Mouse (Mus musculus) liver, postnatal 0 days (tissue): ENCODE measurements around the gene Sox5. TPM values are rescaled to one million over a fixed set of nuclear protein-coding genes. Genes with fewer than 3 reads are reported as not detected.

ENCODE experiments used
- ATAC-seq: fragments of 200-750 bp; cut with Nextera tagmentation; 2 replicates; pipeline ENCODE4 v1.8.0; 2017; ENCODE audit warnings: mild to moderate bottlenecking, moderate library complexity
- DNase-seq: peaks from one replicate; pipeline ENCODE4 v3.0.0-alpha.2; 2016
- H3K27ac ChIP-seq: fragments of 300-500 bp; sonication (generic); 2 replicates; pipeline ENCODE4 v1.5.1; 2014; ENCODE audit warnings: antibody characterized with exemption, moderate library complexity, mild to moderate bottlenecking, low read depth
- H3K27me3 ChIP-seq: fragments of 300-500 bp; sonication (generic); 2 replicates; pipeline ENCODE4 v1.6.1; 2014; ENCODE audit warnings: low read length, control low read depth, mixed read lengths; ENCODE audit not compliant: insufficient read depth
- H3K36me3 ChIP-seq: fragments of 300-500 bp; sonication (generic); replicated peaks from 2 replicates; pipeline ENCODE4 v1.6.1; 2014; ENCODE audit warnings: mild to moderate bottlenecking, control low read depth, low read length, moderate library complexity, mixed read lengths; ENCODE audit not compliant: insufficient read depth
- H3K4me1 ChIP-seq: fragments of 300-500 bp; sonication (generic); 2 replicates; pipeline ENCODE4 v1.6.1; 2014; ENCODE audit warnings: antibody characterized with exemption, mild to moderate bottlenecking, control low read depth; ENCODE audit not compliant: insufficient read depth
- H3K4me2 ChIP-seq: fragments of 300-500 bp; sonication (generic); 2 replicates; pipeline ENCODE4 v1.6.1; 2014; ENCODE audit warnings: low read depth, mild to moderate bottlenecking, low read length, moderate library complexity, mixed read lengths
- H3K4me3 ChIP-seq: fragments of 300-500 bp; sonication (generic); 2 replicates; pipeline ENCODE4 v1.5.1; 2014; ENCODE audit warnings: low read depth, low read length
- H3K9ac ChIP-seq: fragments of 300-500 bp; sonication (generic); replicated peaks from 2 replicates; pipeline ENCODE4 v1.6.1; 2014; ENCODE audit warnings: mild to moderate bottlenecking, moderate library complexity
- H3K9me3 ChIP-seq: fragments of 300-500 bp; sonication (generic); 2 replicates; pipeline ENCODE4 v1.6.1; 2016; ENCODE audit warnings: mild to moderate bottlenecking, control low read depth, low read length, mixed read lengths
- CTCF ChIP-seq: sonication (generic); IDR thresholded peaks from 2 replicates; pipeline ENCODE4 v1.5.1; 2016; ENCODE audit warnings: antibody characterized with exemption, low read depth
- EP300 ChIP-seq: IDR thresholded peaks from 2 replicates; pipeline ENCODE4 v1.6.1; 2016; ENCODE audit warnings: antibody characterized with exemption, low read depth, mild to moderate bottlenecking
- WGBS: fragments of 180-500 bp; shearing (Covaris S2); extraction: QIAGEN DNeasy Blood & Tissue Kit; methylation state at CpG from one replicate; pipeline ENCODE4 v1.1.7; 2014; ENCODE audit not compliant: insufficient replicate concordance; 5-methylcytosine and 5-hydroxymethylcytosine counted together
- polyA plus RNA-seq: library from polyadenylated mRNA; unstranded; fragments of >200 nt; fragmentation: Nextera tagmentation; extraction: Ambion mirVana; gene quantifications from 2 replicates; pipeline ENCODE4 v1.2.1, GENCODE M21; 2015

The Sox5 gene
- polyA plus RNA-seq, 1 experiment from 2014 or later, result 7.5 TPM

DNA sequence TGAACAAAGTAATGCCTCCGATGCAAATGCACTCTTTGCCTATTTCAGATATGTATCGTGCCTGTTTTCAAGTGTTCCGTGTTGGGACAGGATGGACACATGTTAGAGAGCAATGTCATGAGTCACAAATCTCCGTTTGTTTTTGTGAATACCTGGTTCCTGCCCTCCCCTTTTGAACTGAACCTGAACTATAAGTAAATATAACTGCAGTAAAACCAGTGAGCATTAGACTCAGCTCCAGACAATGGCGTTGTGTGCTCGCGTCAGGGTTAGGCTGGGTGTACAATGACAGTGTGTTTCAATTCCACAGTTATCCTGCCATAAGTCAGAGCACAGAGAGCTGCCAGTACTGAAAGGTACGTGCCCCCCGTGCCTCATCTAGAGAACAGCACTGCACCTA is 739.8 kb downstream of the Sox5 start:
- TF ChIP-seq EP300, result no peak
- Histone ChIP-seq H3K36me3 (no peaks in the 10 kb centered on the region), H3K4me1 (no peaks in the 10 kb centered on the region; the same call in 1 of the 2 replicates), H3K4me2 (no peak overlapping the region), H3K27ac (no peak overlapping the region), H3K9ac (no peak overlapping the region), H3K27me3 (no peaks in the 10 kb centered on the region), H3K4me3 (no peak overlapping the region), H3K9me3 (no peaks in the 10 kb centered on the region)
- ATAC-seq (peak; percentile 77), DNase-seq (no peak)
- WGBS, result 64% methylated on average over 9 of the region's 9 CpGs

DNA sequence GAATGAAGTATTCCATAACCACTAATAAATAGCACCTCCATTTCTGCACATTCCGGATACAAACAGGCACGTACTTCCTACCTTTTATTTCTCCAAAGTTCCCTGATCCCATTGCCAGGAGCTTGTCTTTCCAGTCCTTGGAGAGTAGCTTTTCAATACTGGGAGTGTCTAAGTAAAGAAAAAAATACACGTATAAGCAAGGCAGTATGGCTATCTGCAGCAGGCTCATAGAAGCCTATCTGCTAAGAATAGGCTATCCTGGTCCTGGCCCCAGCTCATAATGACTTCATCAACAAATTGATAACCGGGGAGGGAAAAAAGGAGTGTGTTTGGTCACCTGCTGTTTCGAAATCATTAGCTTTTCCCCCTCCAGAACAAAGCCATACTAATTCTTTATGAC is 740.6 kb downstream of the Sox5 start:
- TF ChIP-seq EP300 (no peak), CTCF (no peak)
- no peaks in the 10 kb centered on the region for H3K36me3 ChIP-seq
- no peak overlapping the region for H3K4me3 ChIP-seq
- no peak overlapping the region for H3K4me2 ChIP-seq
- DNase-seq, result no peak
- H3K9me3 ChIP-seq, result no peaks in the 10 kb centered on the region
- no peak overlapping the region for H3K9ac ChIP-seq
- WGBS, result 57% methylated on average over 5 of the region's 5 CpGs
- H3K27me3 ChIP-seq, result no peaks in the 10 kb centered on the region
- H3K27ac ChIP-seq, result no peak overlapping the region
- ATAC-seq, result 0 out of 2 replicates have a peak, but pooled peaks have one; percentile 40
- H3K4me1 ChIP-seq, result no peaks in the 10 kb centered on the region; the same call in 1 of the 2 replicates

DNA sequence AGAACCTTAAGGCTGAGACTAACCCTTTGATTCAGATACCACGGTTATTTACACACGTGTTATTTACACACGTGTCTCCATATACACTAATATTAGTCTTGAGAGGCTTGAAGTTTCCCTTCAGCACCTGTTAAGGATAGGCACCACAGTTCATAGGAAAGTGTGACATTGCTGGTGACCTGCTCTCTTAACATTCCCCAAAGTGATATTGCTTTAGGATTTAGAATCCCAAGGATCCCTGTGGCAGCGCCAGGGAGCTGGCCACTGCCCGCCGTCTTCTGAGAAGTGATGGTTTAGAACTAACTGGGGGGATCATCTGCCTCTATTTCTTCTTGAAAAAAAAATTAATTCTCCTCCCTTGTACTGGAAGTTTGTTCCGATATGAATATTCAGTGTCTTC is 741.4 kb downstream of the Sox5 start:
- 81% methylated on average over 7 of the region's 7 CpGs for WGBS
- Histone ChIP-seq H3K9ac (no peak overlapping the region), H3K9me3 (no peaks in the 10 kb centered on the region), H3K4me3 (no peak overlapping the region), H3K4me1 (no peaks in the 10 kb centered on the region; the same call in 1 of the 2 replicates), H3K36me3 (no peaks in the 10 kb centered on the region), H3K4me2 (no peak overlapping the region), H3K27ac (no peak overlapping the region), H3K27me3 (no peaks in the 10 kb centered on the region)
- ATAC-seq (no peak), DNase-seq (no peak)
- no peak for TF ChIP-seq EP300
- TF ChIP-seq CTCF, result no peak

DNA sequence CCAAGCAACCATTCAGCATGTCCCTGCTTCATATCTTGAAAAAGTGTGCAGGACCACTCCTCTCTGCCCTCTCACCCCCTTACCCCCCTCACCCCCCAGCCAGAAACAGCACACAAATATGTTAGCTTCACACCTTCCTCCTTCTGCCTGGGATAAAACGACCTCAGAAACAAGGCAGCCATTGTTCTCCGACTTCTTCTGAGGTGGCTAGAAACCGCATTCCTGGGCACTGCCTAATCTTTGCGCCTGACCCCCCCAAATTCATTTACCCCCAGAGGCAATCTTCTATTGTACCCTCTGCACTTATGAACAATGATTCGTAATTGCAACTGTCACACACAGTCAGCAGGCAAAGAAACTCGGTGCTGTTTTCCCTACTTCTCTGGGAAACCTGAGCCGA is 742.6 kb downstream of the Sox5 start:
- no peak overlapping the region for H3K9ac ChIP-seq
- ATAC-seq (no peak), DNase-seq (no peak)
- no peaks in the 10 kb centered on the region for H3K36me3 ChIP-seq
- no peaks in the 10 kb centered on the region for H3K9me3 ChIP-seq
- H3K4me3 ChIP-seq, result no peak overlapping the region
- no peaks in the 10 kb centered on the region; the same call in 1 of the 2 replicates for H3K4me1 ChIP-seq
- H3K4me2 ChIP-seq, result no peak overlapping the region
- TF ChIP-seq EP300 (no peak), CTCF (no peak)
- no peak overlapping the region for H3K27ac ChIP-seq
- 71% methylated on average over 7 of the region's 7 CpGs for WGBS
- H3K27me3 ChIP-seq, result no peaks in the 10 kb centered on the region

DNA sequence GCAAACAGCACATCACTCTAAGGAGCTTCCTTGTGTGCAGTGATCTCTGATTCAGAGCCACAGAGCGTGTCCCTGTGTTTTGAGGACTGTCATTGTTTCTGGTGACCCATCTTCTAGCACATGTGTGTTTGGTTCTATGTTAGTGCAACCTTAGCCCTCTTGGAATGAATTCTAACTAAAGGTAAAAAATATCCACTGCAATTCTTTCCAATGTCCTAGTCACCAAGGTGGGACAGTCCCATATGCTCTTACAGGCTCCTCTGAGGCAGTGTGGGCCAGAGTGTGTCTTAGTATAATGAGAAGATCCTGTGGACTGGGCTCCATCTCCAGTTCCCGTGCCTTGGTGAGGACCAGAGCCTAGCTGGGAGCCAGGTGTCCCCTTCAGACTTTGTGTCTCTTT is 748.6 kb downstream of the Sox5 start:
- H3K9ac ChIP-seq, result no peak overlapping the region
- no peaks in the 10 kb centered on the region for H3K9me3 ChIP-seq
- no peak overlapping the region for H3K27ac ChIP-seq
- no peak overlapping the region for H3K4me3 ChIP-seq
- DNase-seq, result no peak
- H3K4me2 ChIP-seq, result no peak overlapping the region
- 71% methylated on average over 2 of the region's 2 CpGs for WGBS
- H3K4me1 ChIP-seq, result no peaks in the 10 kb centered on the region
- ATAC-seq, result no peak
- H3K27me3 ChIP-seq, result no peaks in the 10 kb centered on the region
- H3K36me3 ChIP-seq, result 0 out of 2 replicates have a peak, but pooled peaks cover 2% of the 10 kb centered on the region
- TF ChIP-seq CTCF (no peak), EP300 (no peak)

DNA sequence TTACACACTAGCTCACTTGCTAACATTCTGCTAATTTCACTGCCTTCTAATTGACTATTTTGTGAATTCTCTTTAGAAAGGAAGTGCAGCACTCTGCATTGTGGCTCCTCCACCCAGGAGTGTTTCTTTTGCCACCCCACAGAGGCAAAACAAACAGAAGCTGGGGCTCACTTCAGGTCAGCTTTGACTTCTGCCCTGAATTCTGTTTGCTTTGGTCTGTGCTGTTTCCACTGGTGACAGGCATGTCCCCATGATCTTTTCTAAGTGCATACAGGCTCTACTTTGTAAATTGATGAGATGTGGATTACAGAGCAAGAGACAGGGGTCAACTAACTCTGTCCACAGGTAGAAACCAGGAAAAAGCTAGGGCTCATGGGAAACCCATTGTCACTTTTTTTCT is 764.8 kb downstream of the Sox5 start:
- TF ChIP-seq EP300 (0 out of 2 replicates have a peak, but pooled peaks have one; percentile 19), CTCF (no peak)
- Histone ChIP-seq H3K9ac (no peak overlapping the region), H3K9me3 (no peaks in the 10 kb centered on the region), H3K4me2 (no peak overlapping the region), H3K36me3 (no peaks in the 10 kb centered on the region), H3K27me3 (no peaks in the 10 kb centered on the region), H3K4me1 (no peaks in the 10 kb centered on the region), H3K4me3 (no peak overlapping the region), H3K27ac (peak overlapping the region; percentile 55)
- ATAC-seq (peak; percentile 86), DNase-seq (peak; percentile 20)
